1 mouse cellular context compared by ENCODE assay signal in the genomic region with DNA sequence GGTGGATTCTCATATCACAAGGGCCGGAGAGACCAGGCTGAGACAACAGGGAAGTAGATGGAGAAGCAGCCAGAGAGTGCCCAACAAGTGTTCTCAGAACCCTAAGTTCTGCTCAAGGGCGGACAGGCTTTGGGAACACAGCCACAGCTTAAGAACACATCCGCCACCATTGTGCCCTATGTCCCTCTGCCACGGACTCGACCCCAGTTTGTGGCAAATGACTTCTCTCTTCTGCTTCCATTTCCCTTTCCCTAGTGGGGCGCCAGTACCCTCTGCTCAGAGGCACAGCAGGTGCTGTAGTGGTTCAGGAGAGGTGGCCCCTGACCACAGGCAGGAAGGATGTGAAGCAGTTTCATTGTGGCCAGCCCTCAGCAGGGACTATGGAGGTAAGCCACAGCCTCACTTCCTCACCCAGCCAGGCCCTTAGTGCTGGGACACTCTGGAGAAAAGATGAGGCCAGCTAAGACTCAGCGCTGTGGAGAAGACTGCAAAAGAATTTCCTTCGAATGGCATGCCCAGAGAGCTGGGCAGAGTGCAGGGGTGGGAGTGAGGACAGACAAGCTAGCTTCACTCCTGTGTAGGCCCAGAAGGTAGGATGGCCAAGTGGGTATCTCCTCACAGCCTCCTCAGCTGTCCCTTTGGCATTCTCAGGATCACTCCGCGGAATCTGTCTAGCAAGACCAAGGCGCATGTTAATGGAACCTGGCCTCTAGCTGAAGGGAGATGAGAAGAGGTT.
TF ChIP-seq lines count a peak whose summit lies in the region.

No protein-coding gene starts in this region.

TF ChIP-seq in CH12.LX, 34 proteins besides CTCF, POLR2A, EP300 and RAD21 (continued from another document):
- TF ChIP-seq CHD1 (IDR thresholded peaks at IDR 0.05; ENCODE audit: low read depth, low read length), result no peak; the same call in 1 of the 2 replicates
- peak; percentile 87; the same call in 1 of the 2 replicates for TF ChIP-seq IRF4 (IDR thresholded peaks at IDR 0.05; ENCODE audit: low read depth, low read length)
- TF ChIP-seq MXI1 (IDR thresholded peaks at IDR 0.05; ENCODE audit: low read depth, low read length), result peak; percentile 37; the same call in 1 of the 2 replicates
- 0 out of 2 replicates have a peak, but pooled peaks have one; percentile 18 for TF ChIP-seq TBP (conservative IDR thresholded peaks at IDR 0.05; ENCODE audit: low read depth, low read length)
- TF ChIP-seq RCOR1 (conservative IDR thresholded peaks at IDR 0.05; ENCODE audit: low read depth, low read length), result peak; percentile 95
- peak; percentile 66; the same call in 1 of the 2 replicates for TF ChIP-seq ELF1 (IDR thresholded peaks at IDR 0.05; ENCODE audit: low read depth, low read length)
- peak; percentile 88 for TF ChIP-seq MAZ (IDR thresholded peaks at IDR 0.05; ENCODE audit: low read depth, low read length)
- TF ChIP-seq UBTF (IDR thresholded peaks at IDR 0.05; ENCODE audit: low read depth, low read length), result peak; percentile 35; the same call in 1 of the 2 replicates
- no peak for TF ChIP-seq E2F4 (IDR thresholded peaks at IDR 0.05; ENCODE audit: insufficient replicate concordance, low read depth, low read length)
- TF ChIP-seq ZMIZ1 (IDR thresholded peaks at IDR 0.05; ENCODE audit: low read depth, low read length), result no peak
- peak; percentile 69; the same call in 1 of the 2 replicates for TF ChIP-seq MEF2A (IDR thresholded peaks at IDR 0.05; ENCODE audit: borderline replicate concordance, low read depth, low read length)
- no peak for TF ChIP-seq USF1 (IDR thresholded peaks at IDR 0.05; ENCODE audit: low read depth, low read length)
- peak; percentile 93 for TF ChIP-seq CHD2 (IDR thresholded peaks at IDR 0.05; ENCODE audit: low read length)
- peak; percentile 77 for TF ChIP-seq MAX (IDR thresholded peaks at IDR 0.05; ENCODE audit: low read length)
- no peak for TF ChIP-seq JUND (conservative IDR thresholded peaks at IDR 0.05; ENCODE audit: low read depth, low read length)
- peak; percentile 46 for TF ChIP-seq NELFE (IDR thresholded peaks at IDR 0.05; ENCODE audit: low read depth, low read length)
- no peak for TF ChIP-seq ZNF384 (IDR thresholded peaks at IDR 0.05; ENCODE audit: low read depth, low read length)
- peak; percentile 87 for TF ChIP-seq ETS1 (conservative IDR thresholded peaks at IDR 0.05; ENCODE audit: low read depth, low read length)
- TF ChIP-seq HCFC1 (IDR thresholded peaks at IDR 0.05; ENCODE audit: low read depth, low read length), result peak; percentile 21; the same call in 1 of the 2 replicates
